Mouse (Mus musculus) granulocyte monocyte progenitor cell, adult 5-6 weeks (primary cell): ENCODE measurements at regions not wholly inside any gene's neighbourhood (a gene's known extent, or its start where the extent isn't known, plus 50 kb on each side); places are given as distances from the start of the nearest gene placed in this dataset.

Source experiments
- ATAC-seq: replicated peaks from 2 replicates; pipeline ENCODE4 v1.8.0; 2016; ENCODE audit warnings: mild to moderate bottlenecking, moderate TSS enrichment, inconsistent platforms; ENCODE audit not compliant: poor library complexity, severe bottlenecking

- ATAC-seq = no peak
Observed at GRCm38 (mm10) chr11:18729742-18730141, 289.0 kb downstream of the Meis1 start.

- ATAC-seq = no peak
Observed at GRCm38 (mm10) chr11:18722770-18723169, 296.0 kb downstream of the Meis1 start.

GRCm38 (mm10) chr11:18715851-18716126, 303.0 kb downstream of the Meis1 start:
- no peak for ATAC-seq

- ATAC-seq = no peak
Observed at GRCm38 (mm10) chr11:18715050-18715850, 303.5 kb downstream of the Meis1 start.

GRCm38 (mm10) chr11:18714400-18714799, 304.4 kb downstream of the Meis1 start:
- ATAC-seq = no peak

GRCm38 (mm10) chr11:18712642-18713053, 306.1 kb downstream of the Meis1 start:
- ATAC-seq = no peak

GRCm38 (mm10) chr11:18709628-18710027, 309.2 kb downstream of the Meis1 start:
- no peak for ATAC-seq

GRCm38 (mm10) chr11:18681593-18681992, 337.2 kb downstream of the Meis1 start:
- ATAC-seq = peak; percentile 50

- ATAC-seq = no peak
Observed at GRCm38 (mm10) chr11:18676876-18677275, 341.9 kb downstream of the Meis1 start.

- ATAC-seq = no peak
Observed at GRCm38 (mm10) chr11:18670967-18671366, 347.8 kb downstream of the Meis1 start.

GRCm38 (mm10) chr11:18669322-18669721, 349.5 kb downstream of the Meis1 start:
- ATAC-seq = no peak

- ATAC-seq = no peak
Observed at GRCm38 (mm10) chr11:18656358-18656757, 362.4 kb downstream of the Meis1 start.

- ATAC-seq = no peak
Observed at GRCm38 (mm10) chr11:18631975-18632773, 386.6 kb downstream of the Meis1 start.

GRCm38 (mm10) chr11:18631570-18631969, 387.2 kb downstream of the Meis1 start:
- ATAC-seq = no peak

GRCm38 (mm10) chr11:18621777-18622176, 397.0 kb downstream of the Meis1 start:
- ATAC-seq = no peak

GRCm38 (mm10) chr11:18604836-18605235, 413.9 kb downstream of the Meis1 start:
- ATAC-seq = no peak

GRCm38 (mm10) chr11:18601568-18602182, 417.1 kb downstream of the Meis1 start:
- no peak for ATAC-seq

- ATAC-seq = no peak
Observed at GRCm38 (mm10) chr11:18598349-18598748, 420.4 kb downstream of the Meis1 start.

- ATAC-seq = no peak
Observed at GRCm38 (mm10) chr11:18596996-18597395, 421.8 kb downstream of the Meis1 start.

GRCm38 (mm10) chr11:18590487-18590886, 428.3 kb downstream of the Meis1 start:
- no peak for ATAC-seq

- no peak for ATAC-seq
Observed at GRCm38 (mm10) chr11:18586468-18586867, 432.3 kb downstream of the Meis1 start.
